Mouse (Mus musculus): Measurements from ENCODE around the gene Acss1. TPM values are rescaled to one million over a fixed set of nuclear protein-coding genes. Genes with fewer than 3 reads are reported as not detected.

Acss1 gene
- total and polyA plus RNA-seq, 2 experiments from 2014 or later: 14.1 to 17.8 TPM

DNA sequence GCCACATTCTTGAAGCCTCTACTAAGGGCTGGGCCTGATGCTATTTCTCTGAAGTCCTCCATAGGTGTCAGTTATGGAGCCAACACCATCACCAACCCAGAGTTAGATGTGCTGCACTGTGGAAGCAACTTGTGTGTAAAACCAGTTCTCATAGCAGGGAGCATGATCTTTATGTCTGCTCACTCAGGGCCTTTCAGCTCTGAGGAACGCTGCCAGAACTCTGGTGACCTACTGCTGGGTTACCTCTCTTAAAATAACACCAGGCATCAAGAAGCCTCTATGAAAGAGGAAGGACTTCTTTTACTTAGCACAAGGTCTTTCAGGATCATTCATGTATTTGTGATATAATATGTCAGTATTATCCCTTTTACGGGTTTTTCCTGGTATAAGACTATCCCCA, 66.1 kb downstream of the Acss1 start:
- no peaks in the 10 kb centered on the region for H3K27me3 ChIP-seq (ENCODE audit: insufficient read depth, low read length)
- no peak for DNase-seq
- ATAC-seq: no peak
- peaks cover 6% of the 10 kb centered on the region; the same call in 1 of the 2 replicates for H3K36me3 ChIP-seq (ENCODE audit: insufficient read depth)
- no peaks in the 10 kb centered on the region for H3K9me3 ChIP-seq (ENCODE audit: low read length)
- no peak overlapping the region for H3K4me2 ChIP-seq (ENCODE audit: low read depth)
- no peak overlapping the region for H3K9ac ChIP-seq
- H3K4me3 ChIP-seq (ENCODE audit: low read depth, low read length): no peak overlapping the region
- no peak overlapping the region for H3K27ac ChIP-seq (ENCODE audit: low read depth, low read length)
- TF ChIP-seq CTCF (IDR thresholded peaks at IDR 0.05; ENCODE audit: low read depth): no peak
- 92% methylated on average over 2 of the region's 2 CpGs for WGBS
- peaks cover 2% of the 10 kb centered on the region; the same call in 1 of the 2 replicates for H3K4me1 ChIP-seq (ENCODE audit: insufficient read depth)

DNA sequence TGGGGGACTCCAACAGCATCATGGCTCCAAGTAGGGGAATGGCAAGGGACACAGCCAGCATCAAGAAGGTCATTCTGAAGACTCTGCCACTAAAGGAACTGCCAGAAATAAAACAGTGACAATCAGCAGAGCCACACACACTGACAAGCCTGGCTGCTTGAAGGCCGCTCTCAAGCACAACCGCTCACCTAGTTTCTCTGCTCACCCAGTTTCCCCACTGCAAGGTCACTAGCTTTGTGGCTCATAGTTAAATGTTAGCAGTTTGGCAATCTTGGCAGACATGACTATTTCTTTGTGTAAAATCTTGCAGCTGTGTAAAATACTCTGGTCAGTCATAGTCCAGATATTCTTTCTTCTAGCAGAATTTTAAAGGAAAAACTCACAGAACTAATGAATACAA, 68.0 kb downstream of the Acss1 start:
- Histone ChIP-seq H3K27ac (ENCODE audit: low read depth, low read length) (no peak overlapping the region), H3K9ac (no peak overlapping the region), H3K27me3 (ENCODE audit: insufficient read depth, low read length) (no peaks in the 10 kb centered on the region), H3K4me1 (ENCODE audit: insufficient read depth) (no peaks in the 10 kb centered on the region), H3K36me3 (ENCODE audit: insufficient read depth) (peaks cover 12% of the 10 kb centered on the region; the same call in 1 of the 2 replicates), H3K4me3 (ENCODE audit: low read depth, low read length) (no peak overlapping the region), H3K4me2 (ENCODE audit: low read depth) (no peak overlapping the region), H3K9me3 (ENCODE audit: low read length) (no peaks in the 10 kb centered on the region)
- no peak for DNase-seq
- no peak for ATAC-seq
- WGBS: 96% methylated on average over 2 of the region's 2 CpGs
- no peak for TF ChIP-seq CTCF (IDR thresholded peaks at IDR 0.05; ENCODE audit: low read depth)

DNA sequence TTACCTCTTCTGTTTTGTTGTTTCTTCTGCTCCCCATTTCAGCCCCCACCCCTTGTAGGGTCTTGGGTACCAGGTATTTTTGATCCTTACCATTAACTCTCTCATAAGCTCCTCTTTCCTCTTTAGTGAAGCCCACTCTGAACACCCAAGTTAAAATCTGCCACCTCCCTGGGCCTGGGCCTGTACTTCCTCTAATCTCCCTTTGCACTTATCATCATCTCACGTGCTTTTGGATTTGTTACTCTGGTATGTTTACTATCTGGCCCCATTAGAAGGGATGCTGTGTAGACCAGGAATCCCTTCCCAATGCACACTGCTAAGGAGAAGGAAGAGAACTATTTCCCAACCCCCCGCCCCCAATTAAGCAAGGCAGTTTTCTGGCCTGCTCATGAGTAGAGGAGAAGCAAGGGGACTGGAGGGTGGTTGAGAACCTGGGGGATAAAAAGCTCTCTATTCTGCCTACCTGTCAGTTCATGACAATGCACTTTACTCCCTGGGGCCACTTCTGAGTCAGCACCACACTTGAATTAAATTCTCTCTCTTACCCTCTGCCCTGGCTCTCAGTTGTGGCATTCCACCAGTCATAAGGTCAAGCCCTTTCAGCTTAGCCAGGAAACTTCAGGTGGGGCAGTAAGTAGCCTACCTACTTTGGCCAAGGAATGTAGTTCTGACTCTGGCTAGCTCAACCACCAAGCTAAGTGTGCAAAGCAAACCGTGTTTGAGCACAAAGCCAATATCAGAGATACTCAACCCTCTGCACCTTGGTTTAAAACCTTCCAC, 72.7 kb downstream of the Acss1 start:
- H3K4me1 ChIP-seq (ENCODE audit: insufficient read depth): no peaks in the 10 kb centered on the region
- WGBS: 97% methylated on average over 3 of the region's 3 CpGs
- H3K4me3 ChIP-seq (ENCODE audit: low read depth, low read length): no peak overlapping the region
- H3K4me2 ChIP-seq (ENCODE audit: low read depth): no peak overlapping the region
- DNase-seq: no peak
- ATAC-seq: no peak
- H3K9ac ChIP-seq: no peak overlapping the region
- H3K27ac ChIP-seq (ENCODE audit: low read depth, low read length): no peak overlapping the region
- H3K9me3 ChIP-seq (ENCODE audit: low read length): no peaks in the 10 kb centered on the region
- TF ChIP-seq CTCF (IDR thresholded peaks at IDR 0.05; ENCODE audit: low read depth): no peak
- peaks cover 39% of the 10 kb centered on the region for H3K36me3 ChIP-seq (ENCODE audit: insufficient read depth)
- no peaks in the 10 kb centered on the region for H3K27me3 ChIP-seq (ENCODE audit: insufficient read depth, low read length)

DNA sequence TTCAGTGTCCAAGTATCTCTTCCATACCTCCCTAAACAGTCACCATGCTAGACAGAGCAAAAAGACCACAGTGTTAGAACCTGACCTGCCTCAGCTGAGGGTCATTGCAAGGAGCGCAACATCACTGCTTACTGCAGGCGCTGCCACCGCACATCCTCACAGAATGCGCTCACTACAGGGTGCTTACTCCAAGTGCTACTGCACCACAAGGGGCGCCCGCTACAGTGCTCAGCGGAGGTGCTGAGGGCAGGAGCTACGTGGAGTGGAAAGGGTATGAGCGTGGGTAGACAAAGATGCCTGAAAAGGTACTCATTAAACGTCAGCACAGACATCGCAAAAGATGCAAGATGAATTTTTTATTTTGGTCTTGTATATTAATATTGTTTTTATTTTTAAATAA, 79.2 kb downstream of the Acss1 start:
- H3K27me3 ChIP-seq (ENCODE audit: insufficient read depth, low read length): no peaks in the 10 kb centered on the region
- H3K9ac ChIP-seq: no peak overlapping the region
- no peak overlapping the region for H3K4me3 ChIP-seq (ENCODE audit: low read depth, low read length)
- WGBS: 72% methylated on average over 11 of the region's 11 CpGs
- H3K4me1 ChIP-seq (ENCODE audit: insufficient read depth): no peaks in the 10 kb centered on the region
- TF ChIP-seq CTCF (IDR thresholded peaks at IDR 0.05; ENCODE audit: low read depth): 0 out of 2 replicates have a peak, but pooled peaks have one; percentile 14
- H3K27ac ChIP-seq (ENCODE audit: low read depth, low read length): no peak overlapping the region
- ATAC-seq: no peak
- no peaks in the 10 kb centered on the region for H3K9me3 ChIP-seq (ENCODE audit: low read length)
- DNase-seq: no peak
- H3K36me3 ChIP-seq (ENCODE audit: insufficient read depth): peaks cover 69% of the 10 kb centered on the region
- no peak overlapping the region for H3K4me2 ChIP-seq (ENCODE audit: low read depth)

DNA sequence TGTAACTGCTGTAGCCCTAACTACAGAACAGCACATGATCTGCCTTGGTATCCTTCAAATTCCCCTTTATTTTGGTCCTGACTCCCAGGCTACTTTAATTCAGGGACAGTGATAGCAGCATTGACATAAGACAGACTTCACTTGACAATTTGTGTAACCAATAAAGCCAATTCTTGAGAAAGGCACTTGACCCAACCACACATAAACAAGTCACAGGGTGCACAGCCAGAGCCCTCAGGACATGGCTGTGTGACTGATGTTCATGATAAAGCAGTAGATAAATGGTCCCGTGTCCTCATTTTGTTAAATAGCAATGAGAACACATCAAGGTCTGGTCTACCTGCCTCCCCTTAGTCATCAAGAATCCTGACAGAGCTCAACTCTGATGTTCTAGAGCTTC, 88.7 kb downstream of the Acss1 start:
- H3K9ac ChIP-seq: no peak overlapping the region
- H3K27ac ChIP-seq (ENCODE audit: low read depth, low read length): no peak overlapping the region
- DNase-seq (no peak), ATAC-seq (no peak)
- no peaks in the 10 kb centered on the region for H3K9me3 ChIP-seq (ENCODE audit: low read length)
- TF ChIP-seq CTCF (IDR thresholded peaks at IDR 0.05; ENCODE audit: low read depth): no peak
- no peaks in the 10 kb centered on the region for H3K27me3 ChIP-seq (ENCODE audit: insufficient read depth, low read length)
- H3K4me3 ChIP-seq (ENCODE audit: low read depth, low read length): no peak overlapping the region
- H3K36me3 ChIP-seq (ENCODE audit: insufficient read depth): peaks cover 27% of the 10 kb centered on the region
- 97% methylated on average over 1 of the region's 1 CpGs for WGBS
- H3K4me1 ChIP-seq (ENCODE audit: insufficient read depth): no peaks in the 10 kb centered on the region
- H3K4me2 ChIP-seq (ENCODE audit: low read depth): no peak overlapping the region

DNA sequence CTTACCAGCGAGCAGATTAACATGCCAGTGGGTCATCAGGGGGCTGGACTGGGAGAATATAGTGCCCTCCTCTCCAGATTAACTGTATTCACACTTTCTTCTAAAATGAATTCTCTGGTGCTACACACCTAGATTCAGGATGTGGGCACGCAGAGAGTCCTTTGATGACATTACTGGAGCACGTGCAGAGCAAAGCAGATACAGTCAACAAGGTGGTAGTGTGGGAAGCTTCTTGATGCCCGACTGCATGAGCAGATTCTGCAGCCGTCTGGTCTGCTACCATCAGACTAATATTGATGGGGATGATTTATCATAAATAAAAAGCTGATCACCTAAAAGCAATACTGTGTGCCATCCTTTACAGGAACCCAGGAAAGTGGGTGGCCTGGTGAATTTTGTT, 89.7 kb downstream of the Acss1 start:
- no peaks in the 10 kb centered on the region for H3K9me3 ChIP-seq (ENCODE audit: low read length)
- 87% methylated on average over 5 of the region's 5 CpGs for WGBS
- no peaks in the 10 kb centered on the region for H3K4me1 ChIP-seq (ENCODE audit: insufficient read depth)
- TF ChIP-seq CTCF (IDR thresholded peaks at IDR 0.05; ENCODE audit: low read depth): no peak
- peaks cover 17% of the 10 kb centered on the region for H3K36me3 ChIP-seq (ENCODE audit: insufficient read depth)
- no peak overlapping the region for H3K9ac ChIP-seq
- no peak overlapping the region for H3K4me3 ChIP-seq (ENCODE audit: low read depth, low read length)
- no peaks in the 10 kb centered on the region for H3K27me3 ChIP-seq (ENCODE audit: insufficient read depth, low read length)
- no peak for DNase-seq
- no peak overlapping the region for H3K4me2 ChIP-seq (ENCODE audit: low read depth)
- ATAC-seq: no peak
- H3K27ac ChIP-seq (ENCODE audit: low read depth, low read length): no peak overlapping the region

DNA sequence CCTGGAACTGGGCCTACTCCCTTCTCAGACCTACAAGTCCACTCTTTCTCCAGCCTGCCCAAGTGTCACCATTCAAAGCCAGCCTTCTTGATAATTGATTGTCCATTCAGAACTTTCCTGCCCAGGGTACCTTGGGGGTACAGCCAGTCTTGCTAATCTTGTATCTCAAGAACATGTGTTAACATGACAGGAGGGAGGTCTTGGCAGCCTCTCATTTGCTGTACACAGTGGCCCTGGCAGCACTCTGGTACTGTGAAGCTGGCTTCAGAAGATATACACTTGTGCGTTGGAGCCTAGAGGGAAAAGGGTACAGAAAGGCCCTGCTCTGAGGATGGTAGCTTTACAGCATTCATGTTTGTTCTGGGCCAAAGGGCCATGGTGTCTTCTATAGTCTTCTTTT, 92.0 kb downstream of the Acss1 start:
- H3K9ac ChIP-seq: no peak overlapping the region
- 90% methylated on average over 1 of the region's 1 CpGs for WGBS
- no peaks in the 10 kb centered on the region for H3K4me1 ChIP-seq (ENCODE audit: insufficient read depth)
- DNase-seq (no peak), ATAC-seq (no peak)
- H3K27ac ChIP-seq (ENCODE audit: low read depth, low read length): no peak overlapping the region
- H3K4me3 ChIP-seq (ENCODE audit: low read depth, low read length): no peak overlapping the region
- 0 out of 2 replicates have a peak, but pooled peaks cover 9% of the 10 kb centered on the region for H3K36me3 ChIP-seq (ENCODE audit: insufficient read depth)
- H3K9me3 ChIP-seq (ENCODE audit: low read length): no peaks in the 10 kb centered on the region
- no peak overlapping the region for H3K4me2 ChIP-seq (ENCODE audit: low read depth)
- TF ChIP-seq CTCF (IDR thresholded peaks at IDR 0.05; ENCODE audit: low read depth): no peak
- no peaks in the 10 kb centered on the region for H3K27me3 ChIP-seq (ENCODE audit: insufficient read depth, low read length)
